Mouse (Mus musculus): ENCODE results near the gene Tsga10.
"Not testable (repeated sequence)": the region's sequence is repeated elsewhere in the genome, so short reads cannot be mapped to it uniquely, and the experiment has no call there.

Gene Tsga10

GRCm38 (mm10) chr1:37864511-37865400 is 1.5 kb downstream of the Tsga10 start:
- peak; percentile 100 for DNase-seq (ENCODE audit: extremely low read depth, insufficient read length, low spot score)

- no peak for DNase-seq (ENCODE audit: extremely low read depth, insufficient read length, low spot score)
These were observed 15.5 kb downstream of the Tsga10 start for GRCm38 (mm10) chr1:37850696-37851095.

GRCm38 (mm10) chr1:37846878-37847277 is 19.4 kb downstream of the Tsga10 start:
- DNase-seq (ENCODE audit: extremely low read depth, insufficient read length, low spot score), result no peak

- DNase-seq (ENCODE audit: extremely low read depth, insufficient read length, low spot score), result no peak
These were observed 34.5 kb downstream of the Tsga10 start for GRCm38 (mm10) chr1:37831681-37832080.

- not testable (repeated sequence) for DNase-seq (ENCODE audit: extremely low read depth, insufficient read length, low spot score)
These were observed 63.9 kb downstream of the Tsga10 start for GRCm38 (mm10) chr1:37802291-37802690.

GRCm38 (mm10) chr1:37800298-37800697 is 65.9 kb downstream of the Tsga10 start:
- DNase-seq (ENCODE audit: extremely low read depth, insufficient read length, low spot score), result no peak

- DNase-seq (ENCODE audit: extremely low read depth, insufficient read length, low spot score), result no peak
These were observed 66.7 kb downstream of the Tsga10 start for GRCm38 (mm10) chr1:37799505-37799904.

GRCm38 (mm10) chr1:37759407-37759806 is 106.8 kb downstream of the Tsga10 start:
- DNase-seq (ENCODE audit: extremely low read depth, insufficient read length, low spot score), result no peak

GRCm38 (mm10) chr1:37744650-37745259 is 121.5 kb downstream of the Tsga10 start:
- no peak for DNase-seq (ENCODE audit: extremely low read depth, insufficient read length, low spot score)

GRCm38 (mm10) chr1:37742602-37743270 is 123.5 kb downstream of the Tsga10 start:
- DNase-seq (ENCODE audit: extremely low read depth, insufficient read length, low spot score), result no peak

GRCm38 (mm10) chr1:37742126-37742525 is 124.1 kb downstream of the Tsga10 start:
- DNase-seq (ENCODE audit: extremely low read depth, insufficient read length, low spot score), result no peak

GRCm38 (mm10) chr1:37740161-37740802 is 125.9 kb downstream of the Tsga10 start:
- no peak for DNase-seq (ENCODE audit: extremely low read depth, insufficient read length, low spot score)

GRCm38 (mm10) chr1:37738895-37739294 is 127.3 kb downstream of the Tsga10 start:
- no peak for DNase-seq (ENCODE audit: extremely low read depth, insufficient read length, low spot score)

- DNase-seq (ENCODE audit: extremely low read depth, insufficient read length, low spot score), result peak; percentile 33
These were observed 129.2 kb downstream of the Tsga10 start for GRCm38 (mm10) chr1:37737045-37737444.

GRCm38 (mm10) chr1:37735932-37736331 is 130.3 kb downstream of the Tsga10 start:
- no peak for DNase-seq (ENCODE audit: extremely low read depth, insufficient read length, low spot score)

- no peak for DNase-seq (ENCODE audit: extremely low read depth, insufficient read length, low spot score)
These were observed 131.4 kb downstream of the Tsga10 start for GRCm38 (mm10) chr1:37734841-37735240.

GRCm38 (mm10) chr1:37729353-37729752 is 136.9 kb downstream of the Tsga10 start:
- no peak for DNase-seq (ENCODE audit: extremely low read depth, insufficient read length, low spot score)

GRCm38 (mm10) chr1:37728053-37728452 is 138.2 kb downstream of the Tsga10 start:
- DNase-seq (ENCODE audit: extremely low read depth, insufficient read length, low spot score), result no peak

- no peak for DNase-seq (ENCODE audit: extremely low read depth, insufficient read length, low spot score)
These were observed 139.0 kb downstream of the Tsga10 start for GRCm38 (mm10) chr1:37727186-37727585.

- no peak for DNase-seq (ENCODE audit: extremely low read depth, insufficient read length, low spot score)
These were observed 139.8 kb downstream of the Tsga10 start for GRCm38 (mm10) chr1:37726426-37726825.

GRCm38 (mm10) chr1:37725880-37726279 is 140.3 kb downstream of the Tsga10 start:
- DNase-seq (ENCODE audit: extremely low read depth, insufficient read length, low spot score), result no peak
